Mouse (Mus musculus): ENCODE measurements around the gene Oxgr1. TPM values are rescaled to one million over a fixed set of nuclear protein-coding genes. Genes with fewer than 3 reads are reported as not detected.

Gene Oxgr1
- polyA plus RNA-seq, 1 experiment from 2014 or later = 0.04 TPM

Other genes with a start within 250 kb of the Oxgr1 start
- gene Mbnl2, start 233.2 kb upstream of the Oxgr1 start, polyA plus RNA-seq (2015; fragmentation: Nextera tagmentation; extraction: Ambion mirVana) = 130 and 141 TPM in 2 replicates